Mouse (Mus musculus) adrenal gland, adult 10 weeks (tissue): ENCODE measurements around the gene Cfap221. TPM values are rescaled to one million over a fixed set of nuclear protein-coding genes. Genes with fewer than 3 reads are reported as not detected.

Source experiments
- polyA plus RNA-seq: library from polyadenylated mRNA; stranded (reverse); fragments of 350-450 nt; fragmentation: Illumina TruSeq; extraction: RNeasy Lipid Tissue Mini Kit (QIAGEN cat#74804); gene quantifications from one replicate; pipeline ENCODE4 v1.2.3, GENCODE M21; 2014; ENCODE audit warnings: low read depth, low replicate concordance

The Cfap221 gene
- polyA plus RNA-seq = not detected

DNA sequence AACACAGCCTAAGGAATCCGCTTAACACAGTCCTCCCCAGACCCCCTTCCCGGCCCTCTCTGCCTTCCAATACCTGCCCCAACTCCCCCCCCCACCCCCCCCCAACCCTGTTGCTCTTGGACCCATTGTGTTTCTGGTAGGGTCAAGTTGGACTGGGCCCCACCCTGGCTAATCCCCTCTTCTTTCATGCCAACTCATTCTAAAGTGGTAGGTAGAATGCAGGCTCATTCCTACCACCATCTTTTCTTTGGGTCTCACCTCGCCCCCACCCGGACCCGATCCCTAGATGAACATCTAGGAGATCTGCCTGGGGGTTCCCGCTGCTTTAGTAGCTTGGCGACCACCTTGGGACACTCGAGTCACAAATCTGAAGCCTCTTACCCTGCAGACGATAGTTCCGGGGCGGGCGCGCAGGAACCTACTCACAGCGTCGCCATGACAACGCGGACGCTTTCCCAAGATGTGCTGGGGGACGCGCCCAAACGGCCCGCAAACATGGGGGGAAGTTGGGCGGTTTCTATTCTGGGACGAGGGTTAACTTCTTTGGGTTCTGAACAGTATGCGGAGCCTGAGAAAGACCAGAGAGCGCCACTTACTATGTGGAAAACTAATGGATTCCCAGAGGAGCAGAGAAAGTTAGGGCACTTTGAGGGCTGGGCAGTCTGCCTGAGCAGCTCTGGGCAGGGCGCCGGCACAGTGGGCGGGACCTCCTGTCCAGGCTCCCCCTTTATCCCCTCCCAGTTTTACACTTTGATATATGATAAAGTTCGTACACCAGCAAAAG lies at the start of gene Cfap221:
Gene Cfap221 (minus strand): TSS at position 437 of the 784 bp plus-strand sequence.

GRCm38 (mm10) chr1:120006844-120007790 lies 10.1 kb upstream of the Cfap221 start, which contains the start of gene Sctr:
TSS of gene Sctr (plus strand) at chr1:120006894.

GRCm38 (mm10) chr1:119912953-119913814 lies 83.8 kb downstream of the Cfap221 start, which contains the start of gene Tmem177:
TSS of gene Tmem177 (minus strand) at chr1:119913208.

Other genes with a start within 250 kb of the Cfap221 start
- 55.2 TPM for gene Ptpn4, start 159.6 kb downstream of the Cfap221 start, polyA plus RNA-seq
- gene Tmem177, start 84.0 kb downstream of the Cfap221 start, polyA plus RNA-seq = 7.9 TPM
- 1.3 TPM for gene Sctr, start 9.7 kb upstream of the Cfap221 start, polyA plus RNA-seq
- gene Tmem37, start 76.8 kb upstream of the Cfap221 start, polyA plus RNA-seq = 0.47 TPM
- gene Dbi, start 123.8 kb upstream of the Cfap221 start, polyA plus RNA-seq = 868 TPM
- 7.6 TPM for gene 3110009E18Rik, start 124.0 kb upstream of the Cfap221 start, polyA plus RNA-seq